Mouse (Mus musculus) limb, embryonic 14.5 days (tissue): ENCODE data around the gene Samd4. TPM values are rescaled to one million over a fixed set of nuclear protein-coding genes. Genes with fewer than 3 reads are reported as not detected.

ENCODE experiments used
- ATAC-seq: fragments of 200-750 bp; cut with Nextera tagmentation; 2 replicates; pipeline ENCODE4 v1.8.0; 2017; ENCODE audit warnings: low read depth, moderate number of reproducible peaks, moderate TSS enrichment; ENCODE audit not compliant: low FRiP score
- DNase-seq: peaks from one replicate; pipeline ENCODE4 v3.0.0-alpha.2; 2015; ENCODE audit warnings: low spot score
- H3K27ac ChIP-seq: fragments of 300-500 bp; sonication (generic); replicated peaks from 2 replicates; pipeline ENCODE4 v1.5.1; 2014; ENCODE audit warnings: low read depth, mild to moderate bottlenecking, low read length, moderate library complexity, mixed read lengths
- H3K27me3 ChIP-seq: fragments of 300-500 bp; sonication (generic); 2 replicates; pipeline ENCODE4 v1.6.1; 2014; ENCODE audit warnings: low read length, mixed read lengths; ENCODE audit not compliant: control insufficient read depth, insufficient read depth
- H3K36me3 ChIP-seq: fragments of 300-500 bp; sonication (generic); 2 replicates; pipeline ENCODE4 v1.6.1; 2014; ENCODE audit warnings: mild to moderate bottlenecking, low read length, moderate library complexity, mixed read lengths; ENCODE audit not compliant: control insufficient read depth, insufficient read depth
- H3K4me1 ChIP-seq: fragments of 300-500 bp; sonication (generic); 2 replicates; pipeline ENCODE4 v1.6.1; 2014; ENCODE audit warnings: antibody characterized with exemption, low read length, mixed read lengths; ENCODE audit not compliant: control insufficient read depth, insufficient read depth
- H3K4me2 ChIP-seq: fragments of 300-500 bp; sonication (generic); replicated peaks from 2 replicates; pipeline ENCODE4 v1.6.1; 2014; ENCODE audit warnings: low read depth, mild to moderate bottlenecking, low read length, moderate library complexity; ENCODE audit not compliant: severe bottlenecking
- H3K4me3 ChIP-seq: fragments of 300-500 bp; sonication (generic); replicated peaks from 2 replicates; pipeline ENCODE4 v1.5.1; 2014; ENCODE audit warnings: low read length
- H3K9ac ChIP-seq: fragments of 300-500 bp; sonication (generic); 2 replicates; pipeline ENCODE4 v1.6.1; 2014; ENCODE audit warnings: mild to moderate bottlenecking, low read depth, low read length, moderate library complexity; ENCODE audit not compliant: severe bottlenecking
- H3K9me3 ChIP-seq: fragments of 300-500 bp; sonication (generic); 2 replicates; pipeline ENCODE4 v1.6.1; 2016; ENCODE audit warnings: low read length; ENCODE audit not compliant: control insufficient read depth
- POLR2A ChIP-seq: fragments of 200-500 bp; IDR thresholded peaks from 2 replicates; pipeline ENCODE4 v1.8.0; 2012; ENCODE audit warnings: inconsistent platforms, mild to moderate bottlenecking, moderate library complexity, borderline replicate concordance; ENCODE audit not compliant: insufficient read depth, insufficient read length; ENCODE audit errors: extremely low read depth
- WGBS: fragments of 180-500 bp; shearing (Covaris S2); extraction: QIAGEN DNeasy Blood & Tissue Kit; methylation state at CpG from one replicate; pipeline ENCODE4 v1.1.7; 2014; 5-methylcytosine and 5-hydroxymethylcytosine counted together
- polyA plus RNA-seq, 2 experiments: library from polyadenylated mRNA; depleted of rRNA in 1 of 2; stranded (reverse) in 1 of 2; unstranded in 1 of 2; fragments of >200 nt; fragmentation: Nextera tagmentation in 1 of 2; extraction: Ambion mirVana in 1 of 2; gene quantifications; 2 replicates each; pipeline versions ENCODE4 v1.2.1 to v1.2.3; 2012 to 2014

The Samd4 gene
- polyA plus RNA-seq, 2 experiments, result 9.6 to 23.9 TPM

DNA sequence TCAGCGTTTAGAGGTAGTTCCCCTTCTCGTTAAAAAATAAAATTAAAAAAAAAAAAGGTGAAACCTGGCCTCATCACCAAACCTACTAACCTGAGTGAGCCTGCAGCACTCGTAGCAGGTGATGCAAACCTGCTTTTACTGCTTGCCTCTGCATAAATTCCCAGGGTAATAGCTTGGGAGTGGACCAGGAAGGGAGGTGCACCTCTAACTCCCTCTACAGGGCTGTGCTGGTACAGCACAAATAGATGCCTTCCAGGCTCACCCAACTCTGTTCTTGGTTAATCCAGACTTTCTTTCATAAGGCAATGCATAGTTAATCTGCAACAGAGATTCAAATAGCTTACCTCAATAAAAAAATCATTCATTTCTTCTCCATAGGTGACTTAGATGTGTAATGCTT lies 121.5 kb downstream of the Samd4 start:
- no peak for ATAC-seq
- no peak overlapping the region for H3K4me2 ChIP-seq
- no peak overlapping the region for H3K27ac ChIP-seq
- no peak for TF ChIP-seq POLR2A
- no peaks in the 10 kb centered on the region for H3K36me3 ChIP-seq
- WGBS, result 18% methylated on average over 3 of the region's 3 CpGs
- peaks cover 8% of the 10 kb centered on the region for H3K4me1 ChIP-seq
- no peak overlapping the region for H3K9ac ChIP-seq
- DNase-seq, result no peak
- no peaks in the 10 kb centered on the region for H3K9me3 ChIP-seq
- H3K27me3 ChIP-seq, result no peaks in the 10 kb centered on the region
- no peak overlapping the region for H3K4me3 ChIP-seq

- DNase-seq (no peak), ATAC-seq (no peak)
- no peak overlapping the region for H3K9ac ChIP-seq
- no peak overlapping the region for H3K4me2 ChIP-seq
- peaks cover 5% of the 10 kb centered on the region for H3K4me1 ChIP-seq
- no peak overlapping the region for H3K27ac ChIP-seq
- no peaks in the 10 kb centered on the region for H3K27me3 ChIP-seq
- H3K4me3 ChIP-seq, result no peak overlapping the region
- 63% methylated on average over 18 of the region's 18 CpGs for WGBS
- TF ChIP-seq POLR2A, result no peak
- H3K36me3 ChIP-seq, result peaks cover 3% of the 10 kb centered on the region; the same call in 1 of the 2 replicates
- H3K9me3 ChIP-seq, result no peaks in the 10 kb centered on the region
These were observed 128.8 kb downstream of the Samd4 start for GRCm38 (mm10) chr14:47011171-47012139.

DNA sequence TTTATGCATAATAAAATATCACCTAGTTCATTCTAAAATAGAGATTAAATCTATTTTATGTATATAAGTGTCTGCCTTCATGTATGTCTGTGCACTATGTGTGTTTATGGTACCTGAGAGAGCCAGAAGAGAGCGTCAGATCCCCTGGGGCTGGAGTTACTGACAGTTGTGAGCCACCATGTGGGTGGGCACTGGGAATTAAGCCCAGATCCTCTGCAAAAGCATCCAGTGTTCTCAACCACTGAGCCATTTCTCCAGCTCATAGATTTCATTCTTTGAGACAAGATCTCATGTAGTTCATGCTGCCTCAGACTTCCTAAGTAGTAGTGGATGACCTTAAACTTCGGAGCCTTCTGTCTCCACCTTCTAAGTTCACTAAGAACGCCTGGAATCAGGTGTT lies 133.0 kb downstream of the Samd4 start:
- Histone ChIP-seq H3K4me1 (peaks cover 5% of the 10 kb centered on the region), H3K27ac (no peak overlapping the region), H3K4me2 (no peak overlapping the region), H3K9me3 (no peaks in the 10 kb centered on the region), H3K4me3 (no peak overlapping the region), H3K9ac (no peak overlapping the region), H3K27me3 (no peaks in the 10 kb centered on the region), H3K36me3 (peaks cover 15% of the 10 kb centered on the region; the same call in 1 of the 2 replicates)
- no peak for ATAC-seq
- WGBS, result 86% methylated on average over 3 of the region's 3 CpGs
- no peak for DNase-seq
- TF ChIP-seq POLR2A, result no peak

- no peak for ATAC-seq
- H3K27ac ChIP-seq, result no peak overlapping the region
- no peak overlapping the region for H3K9ac ChIP-seq
- H3K36me3 ChIP-seq, result peaks cover 15% of the 10 kb centered on the region; the same call in 1 of the 2 replicates
- H3K4me2 ChIP-seq, result no peak overlapping the region
- no peaks in the 10 kb centered on the region for H3K4me1 ChIP-seq
- DNase-seq, result no peak
- 83% methylated on average over 3 of the region's 3 CpGs for WGBS
- H3K27me3 ChIP-seq, result no peaks in the 10 kb centered on the region
- no peak for TF ChIP-seq POLR2A
- H3K9me3 ChIP-seq, result no peaks in the 10 kb centered on the region
- no peak overlapping the region for H3K4me3 ChIP-seq
These were observed 135.0 kb downstream of the Samd4 start for GRCm38 (mm10) chr14:47017658-47018057.

GRCm38 (mm10) chr14:47020886-47021285 lies 138.2 kb downstream of the Samd4 start:
- DNase-seq, result no peak
- H3K36me3 ChIP-seq, result peaks cover 15% of the 10 kb centered on the region; the same call in 1 of the 2 replicates
- H3K4me1 ChIP-seq, result no peaks in the 10 kb centered on the region
- H3K9ac ChIP-seq, result no peak overlapping the region
- H3K27ac ChIP-seq, result no peak overlapping the region
- TF ChIP-seq POLR2A, result no peak
- H3K4me2 ChIP-seq, result no peak overlapping the region
- 65% methylated on average over 10 of the region's 10 CpGs for WGBS
- no peak overlapping the region for H3K4me3 ChIP-seq
- no peak for ATAC-seq
- H3K27me3 ChIP-seq, result no peaks in the 10 kb centered on the region
- no peaks in the 10 kb centered on the region for H3K9me3 ChIP-seq
